Mouse (Mus musculus): ENCODE results near the gene 1700125H20Rik. TPM values are rescaled to one million over a fixed set of nuclear protein-coding genes. Genes with fewer than 3 reads are reported as not detected.

The 1700125H20Rik gene
- total RNA-seq, 1 experiment, result not detected

GRCm38 (mm10) chr11:85170833-85171232 is 629 bp downstream of the 1700125H20Rik start:
- no peak overlapping the region for H3K9ac ChIP-seq (ENCODE audit: insufficient read depth, low read depth, low read length, poor library complexity, severe bottlenecking)
- H3K4me3 ChIP-seq (ENCODE audit: insufficient read depth in 1 of 2, low read depth in 1 of 2, low read length in 2 of 2, poor library complexity in 1 of 2, severe bottlenecking in 1 of 2), result no peak overlapping the region
- peaks cover 0 to 2% of the 10 kb centered on the region in 2 experiments; a peak in 1 of 4 replicates for H3K4me1 ChIP-seq (ENCODE audit: control insufficient read depth in 2 of 2, insufficient read depth in 2 of 2, low read length in 2 of 2, poor library complexity in 1 of 2)
- no peaks in the 10 kb centered on the region for H3K36me3 ChIP-seq (ENCODE audit: control insufficient read depth, insufficient read depth, low read length, poor library complexity, severe bottlenecking)
- DNase-seq (ENCODE audit: low read depth, low spot score), result no peak
- H3K27ac ChIP-seq (ENCODE audit: insufficient read depth, low read depth, low read length, poor library complexity, severe bottlenecking), result no peak overlapping the region
- H3K9me3 ChIP-seq (ENCODE audit: control insufficient read depth, insufficient read depth, low read depth, low read length), result no peaks in the 10 kb centered on the region
- in situ Hi-C loops (cut with MboI; ENCODE audit: low sequenced_read_pairs in 2 of 2, unreplicated experiment in 2 of 2), result no loop called here
- TF ChIP-seq ZNF384 (IDR thresholded peaks at IDR 0.05; ENCODE audit: low read depth, low read length) (no peak), MAFK (IDR thresholded peaks at IDR 0.05; ENCODE audit: insufficient read depth, low read depth, low read length) (no peak), ZC3H11A (IDR thresholded peaks at IDR 0.05; ENCODE audit: borderline replicate concordance, low read depth, low read length) (no peak), HCFC1 (IDR thresholded peaks at IDR 0.05; ENCODE audit: borderline replicate concordance, insufficient read depth, low read length) (no peak), CHD2 (IDR thresholded peaks at IDR 0.05; ENCODE audit: low read depth, low read length) (no peak)

- Histone ChIP-seq H3K27ac (ENCODE audit: insufficient read depth, low read depth, low read length, poor library complexity, severe bottlenecking) (no peak overlapping the region), H3K4me1 (ENCODE audit: control insufficient read depth in 2 of 2, insufficient read depth in 2 of 2, low read length in 2 of 2, poor library complexity in 1 of 2) (no peaks in the 10 kb centered on the region), H3K4me3 (ENCODE audit: insufficient read depth in 1 of 2, low read depth in 1 of 2, low read length in 2 of 2, poor library complexity in 1 of 2, severe bottlenecking in 1 of 2) (no peak overlapping the region), H3K9me3 (ENCODE audit: control insufficient read depth, insufficient read depth, low read depth, low read length) (no peaks in the 10 kb centered on the region), H3K9ac (ENCODE audit: insufficient read depth, low read depth, low read length, poor library complexity, severe bottlenecking) (no peak overlapping the region), H3K36me3 (ENCODE audit: control insufficient read depth, insufficient read depth, low read length, poor library complexity, severe bottlenecking) (no peaks in the 10 kb centered on the region)
- DNase-seq (ENCODE audit: low read depth, low spot score), result no peak
- TF ChIP-seq HCFC1 (IDR thresholded peaks at IDR 0.05; ENCODE audit: borderline replicate concordance, insufficient read depth, low read length), result no peak
- TF ChIP-seq ZC3H11A (IDR thresholded peaks at IDR 0.05; ENCODE audit: borderline replicate concordance, low read depth, low read length), result no peak
- TF ChIP-seq MAFK (IDR thresholded peaks at IDR 0.05; ENCODE audit: insufficient read depth, low read depth, low read length), result no peak
- no peak for TF ChIP-seq ZNF384 (IDR thresholded peaks at IDR 0.05; ENCODE audit: low read depth, low read length)
- in situ Hi-C loops (cut with MboI; ENCODE audit: low sequenced_read_pairs in 2 of 2, unreplicated experiment in 2 of 2), result no loop called here
Observed at GRCm38 (mm10) chr11:85175941-85176340, 5.7 kb downstream of the 1700125H20Rik start.

DNA sequence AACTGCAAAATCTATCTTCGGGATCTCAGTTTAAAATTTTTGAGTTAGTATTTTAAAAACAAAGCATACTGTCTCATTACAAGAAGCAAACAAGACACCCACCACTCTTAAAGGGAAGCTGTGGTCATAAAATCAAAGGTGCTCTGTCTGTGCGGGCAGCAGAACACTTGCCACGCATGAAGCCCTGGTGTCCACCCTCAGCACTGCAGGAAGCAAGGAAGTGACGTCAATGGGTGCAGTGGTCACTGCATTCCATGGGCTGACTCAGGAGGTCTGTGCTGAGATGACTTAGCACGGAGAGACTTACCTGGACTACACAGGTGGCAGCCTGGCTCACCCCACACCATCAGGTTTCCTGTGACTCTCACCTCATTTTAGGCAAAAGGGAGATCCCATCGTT is 7.6 kb downstream of the 1700125H20Rik start:
- DNase-seq (ENCODE audit: low read depth, low spot score), result no peak
- no peak for TF ChIP-seq MAFK (IDR thresholded peaks at IDR 0.05; ENCODE audit: insufficient read depth, low read depth, low read length)
- TF ChIP-seq CHD2 (IDR thresholded peaks at IDR 0.05; ENCODE audit: low read depth, low read length), result no peak
- no peak for TF ChIP-seq HCFC1 (IDR thresholded peaks at IDR 0.05; ENCODE audit: borderline replicate concordance, insufficient read depth, low read length)
- TF ChIP-seq ZNF384 (IDR thresholded peaks at IDR 0.05; ENCODE audit: low read depth, low read length), result no peak
- TF ChIP-seq ZC3H11A (IDR thresholded peaks at IDR 0.05; ENCODE audit: borderline replicate concordance, low read depth, low read length), result no peak
- Histone ChIP-seq H3K4me1 (ENCODE audit: control insufficient read depth in 2 of 2, insufficient read depth in 2 of 2, low read length in 2 of 2, poor library complexity in 1 of 2) (peaks cover 0 to 2% of the 10 kb centered on the region in 2 experiments; a peak in 1 of 4 replicates), H3K9me3 (ENCODE audit: control insufficient read depth, insufficient read depth, low read depth, low read length) (no peaks in the 10 kb centered on the region), H3K27ac (ENCODE audit: insufficient read depth, low read depth, low read length, poor library complexity, severe bottlenecking) (no peak overlapping the region), H3K4me3 (ENCODE audit: insufficient read depth in 1 of 2, low read depth in 1 of 2, low read length in 2 of 2, poor library complexity in 1 of 2, severe bottlenecking in 1 of 2) (no peak overlapping the region), H3K9ac (ENCODE audit: insufficient read depth, low read depth, low read length, poor library complexity, severe bottlenecking) (no peak overlapping the region), H3K36me3 (ENCODE audit: control insufficient read depth, insufficient read depth, low read length, poor library complexity, severe bottlenecking) (no peaks in the 10 kb centered on the region)
- in situ Hi-C loops (cut with MboI; ENCODE audit: low sequenced_read_pairs in 2 of 2, unreplicated experiment in 2 of 2), result no loop called here

- no peak overlapping the region for H3K9ac ChIP-seq (ENCODE audit: insufficient read depth, low read depth, low read length, poor library complexity, severe bottlenecking)
- TF ChIP-seq ZNF384 (IDR thresholded peaks at IDR 0.05; ENCODE audit: low read depth, low read length) (no peak), HCFC1 (IDR thresholded peaks at IDR 0.05; ENCODE audit: borderline replicate concordance, insufficient read depth, low read length) (no peak), MAFK (IDR thresholded peaks at IDR 0.05; ENCODE audit: insufficient read depth, low read depth, low read length) (no peak), CHD2 (IDR thresholded peaks at IDR 0.05; ENCODE audit: low read depth, low read length) (no peak), ZC3H11A (IDR thresholded peaks at IDR 0.05; ENCODE audit: borderline replicate concordance, low read depth, low read length) (no peak)
- in situ Hi-C loops (cut with MboI; ENCODE audit: low sequenced_read_pairs in 2 of 2, unreplicated experiment in 2 of 2), result no loop called here
- H3K27ac ChIP-seq (ENCODE audit: insufficient read depth, low read depth, low read length, poor library complexity, severe bottlenecking), result no peak overlapping the region
- H3K4me1 ChIP-seq (ENCODE audit: control insufficient read depth in 2 of 2, insufficient read depth in 2 of 2, low read length in 2 of 2, poor library complexity in 1 of 2), result peaks cover 0 to 2% of the 10 kb centered on the region in 2 experiments; a peak in 1 of 4 replicates
- DNase-seq (ENCODE audit: low read depth, low spot score), result no peak
- H3K4me3 ChIP-seq (ENCODE audit: insufficient read depth in 1 of 2, low read depth in 1 of 2, low read length in 2 of 2, poor library complexity in 1 of 2, severe bottlenecking in 1 of 2), result no peak overlapping the region
- no peaks in the 10 kb centered on the region for H3K9me3 ChIP-seq (ENCODE audit: control insufficient read depth, insufficient read depth, low read depth, low read length)
- H3K36me3 ChIP-seq (ENCODE audit: control insufficient read depth, insufficient read depth, low read length, poor library complexity, severe bottlenecking), result no peaks in the 10 kb centered on the region
Observed at GRCm38 (mm10) chr11:85178413-85178812, 8.2 kb downstream of the 1700125H20Rik start.

Data from ES-E14 (cell line).